Mouse (Mus musculus) bone marrow macrophage, adult 2 months (primary cell): Measurements from ENCODE around the gene Magi2. TPM values are rescaled to one million over a fixed set of nuclear protein-coding genes. Genes with fewer than 3 reads are reported as not detected.

ENCODE experiments used
- H3K27ac ChIP-seq: 2 replicates; pipeline ENCODE4 v1.5.1; 2012; ENCODE audit warnings: low read depth, low read length; ENCODE audit not compliant: insufficient read depth
- H3K4me1 ChIP-seq: 2 replicates; pipeline ENCODE4 v1.6.1; 2012; ENCODE audit warnings: low read length; ENCODE audit not compliant: control insufficient read depth, insufficient read depth
- H3K4me3 ChIP-seq: 2 replicates; pipeline ENCODE4 v1.5.1; 2012; ENCODE audit warnings: mild to moderate bottlenecking, low read length, moderate library complexity; ENCODE audit not compliant: insufficient read depth
- CTCF ChIP-seq: IDR thresholded peaks from 2 replicates; pipeline ENCODE4 v1.5.1; 2012; ENCODE audit warnings: low read depth, mild to moderate bottlenecking, low read length, moderate library complexity
- POLR2A ChIP-seq: IDR thresholded peaks from 2 replicates; pipeline ENCODE4 v1.6.1; 2012; ENCODE audit warnings: mild to moderate bottlenecking, low read depth, low read length, borderline replicate concordance
- polyA plus RNA-seq: library from polyadenylated mRNA; stranded (reverse); fragments of >200 nt; gene quantifications from 2 replicates; pipeline ENCODE4 v1.2.4, GENCODE M21; 2012; ENCODE audit not compliant: missing spikeins, insufficient read depth, insufficient read length

Gene Magi2
- polyA plus RNA-seq, 1 experiment, result 0.46 TPM

- Histone ChIP-seq H3K27ac (no peak overlapping the region), H3K4me1 (peaks cover 32% of the 10 kb centered on the region), H3K4me3 (no peak overlapping the region)
- TF ChIP-seq CTCF (no peak), POLR2A (no peak)
These were observed 1449.5 kb downstream of the Magi2 start for GRCm38 (mm10) chr5:20676193-20676871.

DNA sequence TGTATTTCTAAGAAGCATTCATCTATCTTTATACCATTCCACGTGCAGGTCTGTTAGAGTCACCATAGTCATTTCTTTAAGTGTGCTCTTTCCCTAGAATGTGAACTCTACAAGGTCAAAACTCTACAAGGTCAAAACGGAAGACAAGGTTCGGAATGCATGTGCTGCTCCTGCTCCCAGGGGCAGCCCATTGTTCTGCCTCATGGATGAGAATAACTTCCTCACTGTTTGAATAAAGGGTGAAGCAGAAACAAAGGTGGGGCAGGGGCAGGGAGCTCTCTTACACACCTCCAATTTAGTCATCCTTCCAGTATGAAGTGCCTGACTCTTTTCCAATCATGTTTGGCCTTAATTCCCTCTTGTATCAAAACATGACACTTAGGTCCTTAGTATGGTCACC is 1450.4 kb downstream of the Magi2 start:
- no peak overlapping the region for H3K27ac ChIP-seq
- H3K4me1 ChIP-seq, result peaks cover 35% of the 10 kb centered on the region
- TF ChIP-seq POLR2A, result no peak
- no peak for TF ChIP-seq CTCF
- H3K4me3 ChIP-seq, result no peak overlapping the region

DNA sequence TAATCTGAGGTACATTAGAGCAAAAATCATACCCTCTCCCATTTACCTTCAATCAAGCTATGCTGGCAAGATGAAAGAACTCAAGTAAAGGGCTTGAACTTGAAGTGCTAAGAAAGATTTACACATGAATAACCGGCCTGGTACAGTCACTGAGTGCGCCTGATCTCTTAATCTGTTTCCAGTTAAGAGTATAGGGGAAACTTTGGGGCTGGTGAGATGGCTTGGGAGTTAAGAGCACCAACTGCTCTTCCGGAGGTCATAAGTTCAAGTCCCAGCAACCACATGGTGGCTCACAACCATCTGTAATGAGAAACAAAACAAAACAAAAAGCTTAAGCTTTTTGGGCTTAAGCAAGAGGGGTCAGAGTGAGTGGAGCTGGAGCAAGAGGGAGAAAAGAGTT is 1451.7 kb downstream of the Magi2 start:
- Histone ChIP-seq H3K4me3 (no peak overlapping the region), H3K4me1 (peaks cover 29% of the 10 kb centered on the region), H3K27ac (no peak overlapping the region)
- TF ChIP-seq CTCF, result no peak
- no peak for TF ChIP-seq POLR2A

- Histone ChIP-seq H3K27ac (peak overlapping the region; percentile 93), H3K4me1 (peaks cover 28% of the 10 kb centered on the region), H3K4me3 (no peak overlapping the region)
- TF ChIP-seq CTCF (no peak), POLR2A (no peak)
These were observed 1453.1 kb downstream of the Magi2 start for GRCm38 (mm10) chr5:20679920-20680319.

DNA sequence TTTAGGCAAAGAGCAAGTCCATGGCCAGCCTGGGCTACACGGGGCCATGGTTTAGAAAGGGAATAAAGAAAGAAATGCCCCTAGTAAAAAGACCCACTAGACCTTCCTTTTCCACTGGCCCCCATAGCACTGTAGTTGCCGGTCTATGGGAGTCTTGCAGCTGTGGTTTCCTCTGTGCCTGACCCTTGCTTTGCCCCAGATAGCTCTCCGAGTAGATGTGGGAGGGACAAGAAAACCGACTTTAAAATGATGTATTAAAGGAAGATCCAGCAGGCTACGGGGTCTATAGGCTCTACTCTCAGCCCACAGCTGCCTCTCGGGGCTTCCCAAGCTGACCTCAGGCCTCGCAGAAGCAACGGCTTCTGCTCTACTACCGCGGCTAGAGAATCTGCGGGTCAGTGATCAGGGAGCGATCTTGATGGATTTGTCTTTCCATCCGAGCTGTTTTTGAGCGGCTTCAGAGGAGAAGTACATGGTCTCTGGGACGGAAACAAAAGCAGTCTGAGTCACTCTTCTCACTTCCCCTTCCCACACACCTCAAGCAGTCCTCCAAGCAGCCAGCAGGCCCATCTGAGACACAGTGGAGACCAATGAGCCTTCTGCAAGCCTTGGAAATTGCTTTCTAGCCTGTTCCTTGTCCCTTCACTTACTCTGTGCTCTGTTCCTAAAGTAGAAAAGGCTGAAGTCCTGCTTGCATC is 1454.1 kb downstream of the Magi2 start:
- Histone ChIP-seq H3K27ac (peak overlapping the region; percentile 93), H3K4me1 (peaks cover 25% of the 10 kb centered on the region), H3K4me3 (peak overlapping the region; percentile 47)
- TF ChIP-seq POLR2A (no peak), CTCF (no peak)

- H3K4me1 ChIP-seq, result peaks cover 25% of the 10 kb centered on the region
- peak overlapping the region; percentile 93 for H3K27ac ChIP-seq
- no peak overlapping the region for H3K4me3 ChIP-seq
- TF ChIP-seq POLR2A (no peak), CTCF (no peak)
These were observed 1454.8 kb downstream of the Magi2 start for GRCm38 (mm10) chr5:20681660-20682059.

DNA sequence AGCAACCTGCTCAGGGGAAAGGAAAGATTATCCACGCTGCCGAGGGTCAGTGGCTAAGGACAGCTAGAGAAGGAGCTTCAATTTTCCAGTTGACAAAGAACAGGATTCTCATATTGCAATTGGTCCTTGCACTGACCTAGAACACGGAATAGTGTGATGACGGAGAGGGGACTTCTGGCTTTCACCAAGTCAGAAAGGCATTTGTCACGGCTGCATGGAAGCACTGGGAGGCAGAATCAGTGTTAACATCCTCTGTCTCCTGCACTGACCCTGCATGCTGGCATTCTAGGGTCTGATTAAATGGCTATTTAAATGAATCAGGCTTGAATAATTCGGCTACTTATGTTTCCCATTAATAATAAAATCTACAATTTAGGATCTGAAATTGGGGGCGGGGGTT is 1455.4 kb downstream of the Magi2 start:
- no peak overlapping the region for H3K27ac ChIP-seq
- H3K4me1 ChIP-seq, result peaks cover 25% of the 10 kb centered on the region
- no peak overlapping the region for H3K4me3 ChIP-seq
- TF ChIP-seq CTCF (no peak), POLR2A (no peak)

DNA sequence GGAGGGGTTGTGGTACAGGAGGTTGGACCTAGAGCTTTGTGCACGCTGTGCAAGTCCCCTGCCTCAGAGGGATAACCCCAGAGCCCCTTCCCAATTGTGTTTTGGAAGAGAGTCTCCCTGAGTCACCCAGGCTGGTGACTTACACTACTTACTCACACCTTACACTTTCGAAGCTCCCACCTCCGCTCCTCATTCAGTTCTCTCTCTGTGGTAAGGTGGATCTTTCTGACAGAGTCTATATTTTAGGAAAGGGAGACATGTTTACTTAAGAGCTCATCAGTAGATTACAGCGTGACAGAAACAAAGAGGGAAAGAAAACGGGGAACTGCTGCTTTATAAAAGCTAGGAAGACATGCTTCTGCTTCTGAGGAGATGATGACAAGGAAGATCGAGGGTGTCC is 1457.3 kb downstream of the Magi2 start:
- Histone ChIP-seq H3K4me1 (peaks cover 25% of the 10 kb centered on the region), H3K27ac (no peak overlapping the region), H3K4me3 (no peak overlapping the region)
- TF ChIP-seq CTCF (no peak), POLR2A (no peak)

DNA sequence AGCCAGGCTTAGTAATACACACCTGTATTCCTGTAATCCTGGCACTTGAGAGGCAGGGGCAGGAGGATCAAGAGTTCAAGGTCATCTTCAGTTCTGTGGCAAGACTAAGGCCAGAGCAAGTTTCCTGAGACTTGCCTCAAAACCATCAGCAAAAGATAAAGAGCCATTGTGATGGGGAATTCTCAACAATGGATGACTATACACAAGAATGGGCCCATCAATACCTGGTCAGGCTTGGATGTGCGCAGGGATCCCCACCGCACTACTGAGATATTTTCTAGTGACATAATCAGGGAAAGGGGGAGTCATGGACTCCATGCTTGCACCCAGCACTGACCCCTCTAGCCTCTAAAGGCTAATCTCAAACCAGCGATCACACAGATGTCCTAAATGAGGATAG is 1465.4 kb downstream of the Magi2 start:
- Histone ChIP-seq H3K4me3 (no peak overlapping the region), H3K4me1 (no peaks in the 10 kb centered on the region), H3K27ac (no peak overlapping the region)
- TF ChIP-seq CTCF, result no peak
- TF ChIP-seq POLR2A, result no peak

- H3K4me1 ChIP-seq, result peaks cover 3% of the 10 kb centered on the region; the same call in 1 of the 2 replicates
- no peak overlapping the region for H3K4me3 ChIP-seq
- H3K27ac ChIP-seq, result no peak overlapping the region
- TF ChIP-seq CTCF (no peak), POLR2A (no peak)
These were observed 1472.3 kb downstream of the Magi2 start for GRCm38 (mm10) chr5:20699116-20699515.
